Mouse (Mus musculus) forebrain, postnatal 0 days (tissue): ENCODE measurements around the gene Bnip1. TPM values are rescaled to one million over a fixed set of nuclear protein-coding genes. Genes with fewer than 3 reads are reported as not detected.

Experiments used
- ATAC-seq: fragments of 200-750 bp; cut with Nextera tagmentation; 2 replicates; pipeline ENCODE4 v1.8.0; 2017; ENCODE audit warnings: mild to moderate bottlenecking, moderate library complexity
- DNase-seq: peaks from one replicate; pipeline ENCODE4 v3.0.0-alpha.2; 2015
- H3K27ac ChIP-seq: fragments of 300-500 bp; sonication (generic); 2 replicates; pipeline ENCODE4 v1.5.1; 2014; ENCODE audit warnings: low read depth, mild to moderate bottlenecking, antibody characterized with exemption, low read length, moderate library complexity, mixed read lengths
- H3K27me3 ChIP-seq: fragments of 300-500 bp; sonication (generic); 2 replicates; pipeline ENCODE4 v1.6.1; 2014; ENCODE audit warnings: mild to moderate bottlenecking, low read length, mixed read lengths; ENCODE audit not compliant: insufficient read depth
- H3K36me3 ChIP-seq: fragments of 300-500 bp; sonication (generic); 2 replicates; pipeline ENCODE4 v1.6.1; 2014; ENCODE audit warnings: mild to moderate bottlenecking, moderate library complexity; ENCODE audit not compliant: insufficient read depth
- H3K4me1 ChIP-seq: fragments of 300-500 bp; sonication (generic); 2 replicates; pipeline ENCODE4 v1.6.1; 2014; ENCODE audit warnings: antibody characterized with exemption; ENCODE audit not compliant: insufficient read depth
- H3K4me2 ChIP-seq: fragments of 300-500 bp; sonication (generic); 2 replicates; pipeline ENCODE4 v1.6.1; 2014; ENCODE audit warnings: low read depth, mild to moderate bottlenecking, moderate library complexity
- H3K4me3 ChIP-seq: fragments of 300-500 bp; sonication (generic); 2 replicates; pipeline ENCODE4 v1.5.1; 2014; ENCODE audit warnings: low read depth, low read length, mixed read lengths
- H3K9ac ChIP-seq: fragments of 300-500 bp; sonication (generic); 2 replicates; pipeline ENCODE4 v1.6.1; 2014; ENCODE audit warnings: mild to moderate bottlenecking
- H3K9me3 ChIP-seq: fragments of 300-500 bp; sonication (generic); 2 replicates; pipeline ENCODE4 v1.6.1; 2016; ENCODE audit warnings: low read length
- CTCF ChIP-seq: sonication (generic); IDR thresholded peaks from 2 replicates; pipeline ENCODE4 v1.5.1; 2016; ENCODE audit warnings: antibody characterized with exemption, control low read depth, low read depth
- WGBS: fragments of 180-500 bp; shearing (Covaris S2); extraction: QIAGEN DNeasy Blood & Tissue Kit; methylation state at CpG from one replicate; pipeline ENCODE4 v1.1.7; 2014; 5-methylcytosine and 5-hydroxymethylcytosine counted together
- polyA plus RNA-seq: library from polyadenylated mRNA; unstranded; fragments of >200 nt; fragmentation: Nextera tagmentation; extraction: Ambion mirVana; gene quantifications from 2 replicates; pipeline ENCODE4 v1.2.1, GENCODE M21; 2015
- total RNA-seq: library from RNA; depleted of rRNA; stranded (reverse); fragments of >200 nt; gene quantifications from 2 replicates; pipeline ENCODE4 v1.2.3, GENCODE M21; 2014

Gene Bnip1
- total and polyA plus RNA-seq, 2 experiments from 2014 or later: 52.0 to 60.0 TPM

DNA sequence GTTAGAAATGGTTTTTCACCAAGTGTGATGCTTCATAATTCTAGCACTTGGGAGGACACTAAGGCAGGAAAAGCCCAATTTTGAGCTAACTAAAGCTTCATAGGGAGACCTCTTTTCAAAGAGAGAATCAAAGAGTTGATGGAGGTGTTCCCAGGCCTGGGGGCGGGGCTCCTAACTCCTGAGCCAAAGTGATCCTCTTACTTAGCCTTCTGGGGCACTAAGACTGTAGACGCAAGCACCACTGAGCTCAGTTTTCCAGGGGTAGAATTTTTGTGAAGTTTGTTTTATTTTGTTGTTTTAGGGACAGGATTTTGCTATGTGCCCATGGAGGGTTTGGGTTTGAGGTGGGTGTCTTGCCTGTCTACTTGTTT is 13.1 kb upstream of the Bnip1 start:
- Histone ChIP-seq H3K27me3 (no peaks in the 10 kb centered on the region), H3K4me1 (no peaks in the 10 kb centered on the region), H3K36me3 (peaks cover 14% of the 10 kb centered on the region), H3K27ac (no peak overlapping the region), H3K4me3 (no peak overlapping the region), H3K9ac (no peak overlapping the region), H3K9me3 (no peaks in the 10 kb centered on the region), H3K4me2 (no peak overlapping the region)
- TF ChIP-seq CTCF: no peak
- 79% methylated on average over 2 of the region's 2 CpGs for WGBS
- ATAC-seq (no peak), DNase-seq (no peak)

- TF ChIP-seq CTCF: no peak
- no peaks in the 10 kb centered on the region for H3K4me1 ChIP-seq
- H3K4me3 ChIP-seq: no peak overlapping the region
- no peak overlapping the region for H3K27ac ChIP-seq
- peaks cover under 1% of the 10 kb centered on the region; the same call in 1 of the 2 replicates for H3K36me3 ChIP-seq
- no peaks in the 10 kb centered on the region for H3K9me3 ChIP-seq
- no peak overlapping the region for H3K4me2 ChIP-seq
- ATAC-seq: no peak
- no peak for DNase-seq
- no peak overlapping the region for H3K9ac ChIP-seq
- 52% methylated on average over 10 of the region's 10 CpGs for WGBS
- no peaks in the 10 kb centered on the region for H3K27me3 ChIP-seq
Measured at GRCm38 (mm10) chr17:26776211-26776610, 4.7 kb upstream of the Bnip1 start.

GRCm38 (mm10) chr17:26778001-26778400 is 2.9 kb upstream of the Bnip1 start:
- Histone ChIP-seq H3K9ac (no peak overlapping the region), H3K9me3 (no peaks in the 10 kb centered on the region), H3K36me3 (no peaks in the 10 kb centered on the region), H3K27me3 (no peaks in the 10 kb centered on the region), H3K4me1 (peaks cover 6% of the 10 kb centered on the region), H3K4me3 (no peak overlapping the region), H3K27ac (no peak overlapping the region), H3K4me2 (no peak overlapping the region)
- TF ChIP-seq CTCF: no peak
- DNase-seq: no peak
- ATAC-seq: no peak
- WGBS: 90% methylated on average over 4 of the region's 4 CpGs

GRCm38 (mm10) chr17:26778430-26779100 is 2.3 kb upstream of the Bnip1 start:
- H3K4me1 ChIP-seq: peaks cover 6% of the 10 kb centered on the region
- no peak for ATAC-seq
- no peak overlapping the region for H3K9ac ChIP-seq
- TF ChIP-seq CTCF: no peak
- no peaks in the 10 kb centered on the region for H3K27me3 ChIP-seq
- H3K4me3 ChIP-seq: no peak overlapping the region
- no peak overlapping the region for H3K27ac ChIP-seq
- no peaks in the 10 kb centered on the region for H3K9me3 ChIP-seq
- WGBS: 95% methylated on average over 3 of the region's 3 CpGs
- no peak overlapping the region for H3K4me2 ChIP-seq
- peaks cover 4% of the 10 kb centered on the region; the same call in 1 of the 2 replicates for H3K36me3 ChIP-seq
- no peak for DNase-seq

DNA sequence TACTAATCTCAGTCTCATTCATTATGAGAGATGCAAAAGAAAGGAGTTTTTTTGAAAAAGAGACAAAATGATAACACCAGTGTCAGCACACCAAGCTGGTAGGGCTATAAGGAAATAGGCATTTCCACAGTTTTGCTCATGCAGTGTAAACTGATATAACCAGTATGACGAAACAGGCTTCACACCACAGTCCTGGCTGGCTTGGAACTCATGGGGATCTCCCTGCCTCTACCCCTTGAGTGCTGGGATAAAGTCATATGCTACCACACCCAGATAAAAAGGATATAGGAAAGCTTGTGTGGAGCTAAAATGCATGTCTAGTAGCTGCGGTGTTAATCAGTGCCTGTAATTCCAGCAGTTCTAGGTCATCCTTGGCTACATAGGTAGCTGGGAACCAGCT is 1.4 kb upstream of the Bnip1 start:
- Histone ChIP-seq H3K4me3 (no peak overlapping the region), H3K36me3 (peaks cover 13% of the 10 kb centered on the region), H3K9ac (no peak overlapping the region), H3K4me1 (peaks cover 6% of the 10 kb centered on the region), H3K9me3 (no peaks in the 10 kb centered on the region), H3K4me2 (no peak overlapping the region), H3K27me3 (no peaks in the 10 kb centered on the region), H3K27ac (no peak overlapping the region)
- 90% methylated on average over 2 of the region's 2 CpGs for WGBS
- TF ChIP-seq CTCF: no peak
- DNase-seq (no peak), ATAC-seq (no peak)

DNA sequence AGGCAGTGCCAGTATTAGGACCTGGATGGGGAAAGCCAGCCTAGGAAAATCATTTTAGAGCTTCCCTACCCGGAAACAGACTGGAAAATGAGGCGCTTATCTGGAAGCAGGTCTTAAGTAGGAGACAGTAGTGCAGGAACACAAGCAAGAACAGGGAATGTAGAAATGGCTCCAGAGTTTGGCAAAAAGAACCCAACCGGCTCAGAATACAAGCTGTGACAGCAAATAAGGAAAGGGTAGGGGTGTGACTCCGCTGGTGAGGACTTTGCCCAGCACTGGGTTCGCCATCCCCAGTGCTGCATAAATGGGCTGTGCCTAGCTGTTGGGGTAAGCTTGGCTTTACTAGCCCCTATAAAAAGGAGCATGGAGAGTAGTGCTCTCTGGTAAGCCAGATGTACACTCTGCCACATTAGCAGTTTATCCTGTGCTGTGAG is 761 bp downstream of the Bnip1 start:
- H3K4me3 ChIP-seq: peak overlapping the region; percentile 76
- peak overlapping the region; percentile 84 for H3K9ac ChIP-seq
- H3K4me2 ChIP-seq: peak overlapping the region; percentile 81
- ATAC-seq (no peak), DNase-seq (no peak)
- WGBS: 18% methylated on average over 5 of the region's 5 CpGs
- no peaks in the 10 kb centered on the region for H3K9me3 ChIP-seq
- H3K27ac ChIP-seq: peak overlapping the region; percentile 67; the same call in 1 of the 2 replicates
- H3K27me3 ChIP-seq: no peaks in the 10 kb centered on the region
- H3K36me3 ChIP-seq: peaks cover 27% of the 10 kb centered on the region
- TF ChIP-seq CTCF: no peak
- peaks cover 6% of the 10 kb centered on the region for H3K4me1 ChIP-seq

- peaks cover 47% of the 10 kb centered on the region for H3K36me3 ChIP-seq
- ATAC-seq: no peak
Measured at GRCm38 (mm10) chr17:26784525-26784924, 3.7 kb downstream of the Bnip1 start.

More at GRCm38 (mm10) chr17:26784525-26784924, 3.7 kb downstream of the Bnip1 start:
- no peaks in the 10 kb centered on the region for H3K9me3 ChIP-seq
- H3K4me2 ChIP-seq: no peak overlapping the region
- DNase-seq: no peak
- no peak overlapping the region for H3K9ac ChIP-seq
- H3K4me1 ChIP-seq: peaks cover 6% of the 10 kb centered on the region
- no peak overlapping the region for H3K4me3 ChIP-seq
- no peak overlapping the region for H3K27ac ChIP-seq
- WGBS: 92% methylated on average over 8 of the region's 8 CpGs
- no peaks in the 10 kb centered on the region for H3K27me3 ChIP-seq
- no peak for TF ChIP-seq CTCF
